Mouse (Mus musculus): ENCODE data around the gene Ccsap. TPM values are rescaled to one million over a fixed set of nuclear protein-coding genes. Genes with fewer than 3 reads are reported as not detected.
A peak's percentile ranks its signal among the peaks of the same experiment; 100 is the strongest.

Ccsap gene
- polyA plus RNA-seq, 1 experiment from 2014 or later = 5.4 TPM

DNA sequence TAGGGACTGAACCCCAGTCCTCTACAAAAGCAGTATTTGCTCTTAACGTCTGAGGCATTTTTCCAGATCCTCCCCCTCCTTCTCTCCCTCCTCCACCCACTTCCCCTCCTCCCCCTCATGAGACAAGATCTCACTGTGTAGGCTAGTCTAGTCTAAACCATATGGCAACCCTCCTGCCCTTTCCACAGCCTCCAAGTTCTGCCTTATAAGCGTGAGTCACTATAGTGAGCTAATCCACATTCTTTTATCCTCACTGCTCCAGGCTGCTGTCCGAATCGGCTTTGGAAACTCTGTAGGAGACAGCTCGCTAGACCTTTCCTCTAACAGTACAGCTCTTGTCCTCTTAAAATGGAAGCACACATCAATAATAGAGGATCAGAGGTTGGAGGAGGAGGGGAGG, 7.0 kb upstream of the Ccsap start:
- Histone ChIP-seq H3K9me3 (ENCODE audit: control insufficient read depth, low read length) (no peaks in the 10 kb centered on the region), H3K4me3 (ENCODE audit: low read depth, low read length) (no peak overlapping the region), H3K36me3 (ENCODE audit: control insufficient read depth, insufficient read depth, low read length) (no peaks in the 10 kb centered on the region), H3K27ac (ENCODE audit: low read depth, low read length) (no peak overlapping the region), H3K9ac (replicated peaks; ENCODE audit: low read depth, low read length) (no peak overlapping the region), H3K4me2 (ENCODE audit: low read depth, low read length) (no peak overlapping the region), H3K4me1 (ENCODE audit: control insufficient read depth, insufficient read depth, low read length) (no peaks in the 10 kb centered on the region), H3K27me3 (ENCODE audit: control insufficient read depth, insufficient read depth, low read length) (no peaks in the 10 kb centered on the region; the same call in 1 of the 2 replicates)
- ATAC-seq (ENCODE audit: low read depth) = no peak
- WGBS = 51% methylated on average over 5 of the region's 5 CpGs

DNA sequence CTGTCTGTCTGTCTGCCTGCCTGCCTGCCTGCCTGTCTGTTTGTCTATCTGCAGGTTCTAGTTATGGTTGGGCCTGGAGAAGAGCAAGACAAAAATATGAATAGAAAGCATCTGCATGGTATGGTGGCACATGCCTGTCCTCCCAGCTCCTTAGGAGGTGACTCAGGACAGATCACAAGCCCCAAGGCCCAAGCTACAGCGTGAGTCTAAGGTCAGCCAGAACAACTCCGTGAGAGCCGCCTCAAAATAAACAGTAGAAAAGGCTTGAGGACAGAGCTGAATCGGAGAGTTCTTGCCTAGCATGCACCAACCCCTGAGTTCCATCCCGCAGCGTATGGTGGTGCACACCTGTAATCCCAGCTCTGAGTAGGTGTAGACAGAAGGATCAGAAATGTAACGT, 5.8 kb upstream of the Ccsap start:
- Histone ChIP-seq H3K36me3 (ENCODE audit: control insufficient read depth, insufficient read depth, low read length) (no peaks in the 10 kb centered on the region), H3K4me2 (ENCODE audit: low read depth, low read length) (no peak overlapping the region), H3K4me1 (ENCODE audit: control insufficient read depth, insufficient read depth, low read length) (no peaks in the 10 kb centered on the region), H3K4me3 (ENCODE audit: low read depth, low read length) (no peak overlapping the region), H3K9ac (replicated peaks; ENCODE audit: low read depth, low read length) (no peak overlapping the region), H3K27ac (ENCODE audit: low read depth, low read length) (no peak overlapping the region), H3K27me3 (ENCODE audit: control insufficient read depth, insufficient read depth, low read length) (no peaks in the 10 kb centered on the region; the same call in 1 of the 2 replicates), H3K9me3 (ENCODE audit: control insufficient read depth, low read length) (no peaks in the 10 kb centered on the region)
- WGBS = 84% methylated on average over 7 of the region's 7 CpGs
- no peak for ATAC-seq (ENCODE audit: low read depth)

DNA sequence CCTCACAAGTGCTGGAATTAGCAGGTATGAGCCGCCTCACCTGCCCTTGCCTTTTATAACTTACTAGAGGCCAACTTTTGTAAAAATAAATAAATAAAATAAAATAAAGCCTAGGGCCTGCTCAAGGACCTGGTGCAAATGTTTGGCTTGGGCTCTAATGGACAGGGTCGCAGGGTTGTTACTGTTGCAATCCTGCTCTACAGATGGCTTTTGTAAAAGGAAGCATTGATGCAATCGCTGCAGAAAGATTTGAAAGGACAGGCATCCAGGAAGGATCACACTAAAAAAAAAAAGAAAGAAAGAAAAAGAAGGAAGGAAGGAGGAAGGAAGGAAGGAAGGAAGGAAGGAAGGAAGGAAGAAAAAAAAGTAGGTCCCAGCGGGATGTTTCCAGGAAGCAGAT, 377 bp upstream of the Ccsap start:
- Histone ChIP-seq H3K4me2 (ENCODE audit: low read depth, low read length) (peak overlapping the region; percentile 89), H3K9me3 (ENCODE audit: control insufficient read depth, low read length) (no peaks in the 10 kb centered on the region), H3K4me3 (ENCODE audit: low read depth, low read length) (peak overlapping the region; percentile 79), H3K36me3 (ENCODE audit: control insufficient read depth, insufficient read depth, low read length) (no peaks in the 10 kb centered on the region), H3K27ac (ENCODE audit: low read depth, low read length) (no peak overlapping the region), H3K4me1 (ENCODE audit: control insufficient read depth, insufficient read depth, low read length) (peaks cover 6% of the 10 kb centered on the region; the same call in 1 of the 2 replicates), H3K27me3 (ENCODE audit: control insufficient read depth, insufficient read depth, low read length) (no peaks in the 10 kb centered on the region; the same call in 1 of the 2 replicates), H3K9ac (replicated peaks; ENCODE audit: low read depth, low read length) (peak overlapping the region; percentile 82)
- WGBS = 70% methylated on average over 4 of the region's 4 CpGs
- ATAC-seq (ENCODE audit: low read depth) = no peak

DNA sequence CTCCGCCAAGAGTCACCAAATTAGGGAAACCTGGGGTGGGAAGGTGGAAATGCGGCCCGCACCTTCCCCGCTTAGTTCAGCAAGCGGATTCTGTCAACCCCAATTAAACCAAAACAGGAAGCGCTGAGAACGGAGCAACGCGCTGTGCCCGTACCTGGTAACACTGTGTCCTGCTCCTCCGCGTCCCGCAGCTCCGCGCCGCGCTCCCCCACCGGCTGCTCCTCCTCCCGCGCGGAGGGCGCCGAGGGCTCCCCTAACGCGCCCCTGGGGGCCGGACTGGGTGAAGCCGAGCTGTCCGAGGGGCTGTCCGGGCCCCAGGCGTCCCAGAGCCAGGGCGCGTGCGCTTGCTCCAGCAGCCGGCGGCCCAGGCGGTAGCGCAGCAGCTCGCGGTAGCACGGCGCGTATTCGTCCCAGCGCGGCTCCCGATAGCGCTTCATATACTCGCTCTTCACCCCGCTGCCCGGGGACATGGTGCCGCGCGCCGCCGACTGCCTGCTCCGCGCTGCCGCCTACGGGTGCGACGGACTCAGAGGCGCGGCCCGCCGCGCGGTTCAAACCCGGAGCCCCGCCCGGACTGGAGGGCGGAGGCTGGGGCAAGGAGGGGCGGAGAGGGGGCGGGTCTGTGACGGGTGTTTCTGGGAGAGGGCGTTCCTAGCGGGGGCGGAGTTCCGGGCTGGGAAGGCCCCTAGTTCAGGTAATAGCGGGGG, 915 bp downstream of the Ccsap start:
- Histone ChIP-seq H3K9me3 (ENCODE audit: control insufficient read depth, low read length) (no peaks in the 10 kb centered on the region), H3K27ac (ENCODE audit: low read depth, low read length) (peak overlapping the region; percentile 84), H3K4me3 (ENCODE audit: low read depth, low read length) (peak overlapping the region; percentile 79), H3K27me3 (ENCODE audit: control insufficient read depth, insufficient read depth, low read length) (no peaks in the 10 kb centered on the region; the same call in 1 of the 2 replicates), H3K36me3 (ENCODE audit: control insufficient read depth, insufficient read depth, low read length) (no peaks in the 10 kb centered on the region), H3K4me2 (ENCODE audit: low read depth, low read length) (peak overlapping the region; percentile 89), H3K4me1 (ENCODE audit: control insufficient read depth, insufficient read depth, low read length) (peaks cover 6% of the 10 kb centered on the region; the same call in 1 of the 2 replicates), H3K9ac (replicated peaks; ENCODE audit: low read depth, low read length) (peak overlapping the region; percentile 82)
- ATAC-seq (ENCODE audit: low read depth) = peak; percentile 95
- WGBS = under 1% methylated on average over 79 of the region's 79 CpGs

DNA sequence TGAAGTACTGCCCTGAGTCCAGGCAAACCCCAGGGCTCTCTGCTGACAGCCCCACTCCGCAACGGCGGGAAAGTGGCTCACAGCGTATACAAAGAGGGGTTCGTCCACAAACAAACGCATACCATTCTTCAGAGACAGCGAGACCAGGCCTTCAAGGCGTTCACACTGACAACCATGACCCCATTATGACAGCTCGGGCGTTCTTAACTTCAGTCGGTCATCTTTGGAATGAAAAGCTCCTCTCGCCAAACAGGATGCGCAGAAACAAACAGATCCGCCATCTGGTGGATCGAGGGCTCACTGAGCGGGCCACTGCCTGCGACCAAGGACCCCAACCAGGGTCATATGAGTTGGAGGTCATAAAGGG, 1.5 kb downstream of the Ccsap start:
- H3K9me3 ChIP-seq (ENCODE audit: control insufficient read depth, low read length) = no peaks in the 10 kb centered on the region
- no peak overlapping the region for H3K27ac ChIP-seq (ENCODE audit: low read depth, low read length)
- H3K9ac ChIP-seq (replicated peaks; ENCODE audit: low read depth, low read length) = peak overlapping the region; percentile 82
- no peaks in the 10 kb centered on the region; the same call in 1 of the 2 replicates for H3K27me3 ChIP-seq (ENCODE audit: control insufficient read depth, insufficient read depth, low read length)
- peaks cover 6% of the 10 kb centered on the region; the same call in 1 of the 2 replicates for H3K4me1 ChIP-seq (ENCODE audit: control insufficient read depth, insufficient read depth, low read length)
- ATAC-seq (ENCODE audit: low read depth) = 0 out of 2 replicates have a peak, but pooled peaks have one; percentile 5
- no peaks in the 10 kb centered on the region for H3K36me3 ChIP-seq (ENCODE audit: control insufficient read depth, insufficient read depth, low read length)
- peak overlapping the region; percentile 89 for H3K4me2 ChIP-seq (ENCODE audit: low read depth, low read length)
- H3K4me3 ChIP-seq (ENCODE audit: low read depth, low read length) = peak overlapping the region; percentile 79
- 0% methylated on average over 17 of the region's 17 CpGs for WGBS

DNA sequence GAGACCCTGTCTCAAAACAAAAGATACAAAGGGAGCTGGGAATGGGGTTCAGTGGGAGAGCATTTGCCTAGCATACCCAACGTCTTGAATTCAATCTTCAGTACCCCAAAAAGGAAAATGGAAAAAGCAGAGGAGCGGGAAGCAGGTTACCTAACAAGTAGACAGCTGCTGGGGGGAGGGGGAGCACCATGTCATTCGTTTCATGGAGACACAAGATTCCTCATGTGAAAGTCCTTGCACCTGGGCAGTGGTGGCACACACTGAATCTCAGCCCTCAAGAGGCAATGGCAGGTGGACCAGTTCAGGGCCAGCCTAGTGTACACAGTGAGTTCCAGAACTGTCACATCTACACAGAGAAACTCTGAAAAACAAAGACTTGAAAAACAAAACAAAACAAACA, 2.6 kb downstream of the Ccsap start:
- H3K4me2 ChIP-seq (ENCODE audit: low read depth, low read length) = no peak overlapping the region
- WGBS = 74% methylated on average over 3 of the region's 3 CpGs
- ATAC-seq (ENCODE audit: low read depth) = no peak

DNA sequence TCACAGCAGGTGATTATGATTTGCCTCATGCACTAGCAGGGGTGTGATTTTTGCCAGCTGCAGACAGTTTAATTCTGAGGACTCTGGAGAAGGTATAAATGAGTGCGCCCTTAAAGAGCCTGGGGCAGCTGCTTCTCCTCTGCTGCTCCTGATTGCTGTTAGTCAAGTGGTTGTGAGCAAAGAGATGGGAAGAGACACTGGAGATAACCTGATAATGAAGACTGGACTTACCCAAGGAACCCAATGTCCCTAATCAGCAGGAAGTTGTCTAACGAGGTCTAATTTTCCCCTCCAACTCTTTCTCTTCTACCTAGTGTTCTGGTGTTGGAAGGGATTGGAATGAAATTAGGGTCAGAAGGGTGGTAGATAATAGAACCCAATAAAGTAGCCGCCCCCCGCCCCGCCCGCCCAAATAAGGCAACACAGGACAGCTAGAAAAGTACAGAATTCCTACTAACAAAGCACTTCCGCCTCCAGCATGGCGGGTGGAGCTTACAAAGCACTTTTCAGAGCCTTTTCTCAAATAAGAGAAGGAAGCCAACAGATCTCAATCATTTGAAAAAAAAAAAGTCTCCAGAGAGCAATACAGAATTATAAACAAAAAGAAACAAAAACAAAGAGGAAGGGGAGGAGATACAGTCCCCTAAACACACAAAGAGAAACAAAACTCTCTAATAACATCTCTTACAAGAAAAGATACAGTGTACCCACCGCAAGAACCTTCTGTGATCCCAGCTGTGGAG, 5.1 kb downstream of the Ccsap start:
- Histone ChIP-seq H3K36me3 (ENCODE audit: control insufficient read depth, insufficient read depth, low read length) (no peaks in the 10 kb centered on the region), H3K27ac (ENCODE audit: low read depth, low read length) (no peak overlapping the region), H3K4me2 (ENCODE audit: low read depth, low read length) (no peak overlapping the region), H3K9ac (replicated peaks; ENCODE audit: low read depth, low read length) (no peak overlapping the region), H3K4me3 (ENCODE audit: low read depth, low read length) (no peak overlapping the region), H3K4me1 (ENCODE audit: control insufficient read depth, insufficient read depth, low read length) (peaks cover 6% of the 10 kb centered on the region; the same call in 1 of the 2 replicates), H3K27me3 (ENCODE audit: control insufficient read depth, insufficient read depth, low read length) (no peaks in the 10 kb centered on the region), H3K9me3 (ENCODE audit: control insufficient read depth, low read length) (no peaks in the 10 kb centered on the region)
- WGBS = 88% methylated on average over 9 of the region's 9 CpGs
- ATAC-seq (ENCODE audit: low read depth) = no peak

More for the DNA sequence above, 2.6 kb downstream of the Ccsap start:
- Histone ChIP-seq H3K27ac (ENCODE audit: low read depth, low read length) (no peak overlapping the region), H3K4me3 (ENCODE audit: low read depth, low read length) (no peak overlapping the region), H3K9me3 (ENCODE audit: control insufficient read depth, low read length) (no peaks in the 10 kb centered on the region), H3K27me3 (ENCODE audit: control insufficient read depth, insufficient read depth, low read length) (no peaks in the 10 kb centered on the region), H3K4me1 (ENCODE audit: control insufficient read depth, insufficient read depth, low read length) (peaks cover 6% of the 10 kb centered on the region; the same call in 1 of the 2 replicates), H3K9ac (replicated peaks; ENCODE audit: low read depth, low read length) (no peak overlapping the region), H3K36me3 (ENCODE audit: control insufficient read depth, insufficient read depth, low read length) (no peaks in the 10 kb centered on the region)

DNA sequence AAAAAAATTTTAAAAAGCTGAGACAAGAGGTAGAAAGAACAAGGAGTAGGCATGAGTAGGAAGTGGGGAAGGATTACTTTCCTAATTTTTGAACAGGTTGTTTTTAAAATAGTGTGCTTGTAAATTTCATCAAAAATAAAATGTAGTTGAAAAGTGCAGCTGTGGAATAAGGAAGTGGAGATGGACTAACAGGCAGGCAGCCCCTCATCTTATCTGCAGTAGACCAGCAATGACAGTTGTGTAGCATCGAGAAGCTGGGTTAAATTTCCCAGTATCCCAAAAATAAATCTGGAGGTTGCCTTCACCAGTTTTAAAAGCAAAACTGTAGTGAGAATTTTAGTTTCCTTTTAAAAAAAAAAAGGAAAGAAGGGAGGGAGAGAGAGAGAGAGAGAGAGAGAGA, 5.8 kb downstream of the Ccsap start:
- no peak for ATAC-seq (ENCODE audit: low read depth)
- Histone ChIP-seq H3K9ac (replicated peaks; ENCODE audit: low read depth, low read length) (no peak overlapping the region), H3K27me3 (ENCODE audit: control insufficient read depth, insufficient read depth, low read length) (no peaks in the 10 kb centered on the region), H3K4me1 (ENCODE audit: control insufficient read depth, insufficient read depth, low read length) (peaks cover 6% of the 10 kb centered on the region; the same call in 1 of the 2 replicates), H3K4me2 (ENCODE audit: low read depth, low read length) (no peak overlapping the region), H3K9me3 (ENCODE audit: control insufficient read depth, low read length) (no peaks in the 10 kb centered on the region), H3K36me3 (ENCODE audit: control insufficient read depth, insufficient read depth, low read length) (no peaks in the 10 kb centered on the region), H3K4me3 (ENCODE audit: low read depth, low read length) (no peak overlapping the region), H3K27ac (ENCODE audit: low read depth, low read length) (no peak overlapping the region)
- 96% methylated on average over 1 of the region's 1 CpGs for WGBS

DNA sequence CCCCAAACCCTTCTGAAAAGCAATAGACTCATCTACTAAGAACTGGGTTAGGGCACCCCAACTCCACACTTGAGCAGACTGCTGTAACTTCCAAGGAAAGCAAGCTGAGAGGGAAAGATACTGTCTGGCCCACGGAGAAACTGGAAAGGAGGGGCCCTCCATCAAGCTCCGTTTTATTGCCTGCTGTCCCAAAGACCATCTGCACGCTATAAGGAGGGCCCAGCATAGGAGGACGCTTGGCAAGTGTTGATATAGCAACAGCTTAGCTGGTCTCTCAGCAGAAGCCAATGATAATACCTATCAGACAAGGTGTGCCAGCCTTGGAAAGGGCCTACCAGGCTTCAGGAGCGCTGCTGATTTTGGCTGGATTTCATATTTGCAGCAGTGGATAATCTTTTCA, 8.4 kb downstream of the Ccsap start:
- H3K36me3 ChIP-seq (ENCODE audit: control insufficient read depth, insufficient read depth, low read length) = no peaks in the 10 kb centered on the region
- H3K27me3 ChIP-seq (ENCODE audit: control insufficient read depth, insufficient read depth, low read length) = no peaks in the 10 kb centered on the region
- no peaks in the 10 kb centered on the region for H3K4me1 ChIP-seq (ENCODE audit: control insufficient read depth, insufficient read depth, low read length)
- H3K27ac ChIP-seq (ENCODE audit: low read depth, low read length) = no peak overlapping the region
- H3K4me2 ChIP-seq (ENCODE audit: low read depth, low read length) = no peak overlapping the region
- WGBS = 34% methylated on average over 5 of the region's 5 CpGs
- H3K9me3 ChIP-seq (ENCODE audit: control insufficient read depth, low read length) = no peaks in the 10 kb centered on the region
- no peak overlapping the region for H3K9ac ChIP-seq (replicated peaks; ENCODE audit: low read depth, low read length)
- ATAC-seq (ENCODE audit: low read depth) = no peak
- no peak overlapping the region for H3K4me3 ChIP-seq (ENCODE audit: low read depth, low read length)
